Mouse (Mus musculus): ENCODE results near the gene Camkv. TPM values are rescaled to one million over a fixed set of nuclear protein-coding genes. Genes with fewer than 3 reads are reported as not detected.

The Camkv gene
- polyA plus RNA-seq, 1 experiment from 2014 or later = 17.5 TPM

DNA sequence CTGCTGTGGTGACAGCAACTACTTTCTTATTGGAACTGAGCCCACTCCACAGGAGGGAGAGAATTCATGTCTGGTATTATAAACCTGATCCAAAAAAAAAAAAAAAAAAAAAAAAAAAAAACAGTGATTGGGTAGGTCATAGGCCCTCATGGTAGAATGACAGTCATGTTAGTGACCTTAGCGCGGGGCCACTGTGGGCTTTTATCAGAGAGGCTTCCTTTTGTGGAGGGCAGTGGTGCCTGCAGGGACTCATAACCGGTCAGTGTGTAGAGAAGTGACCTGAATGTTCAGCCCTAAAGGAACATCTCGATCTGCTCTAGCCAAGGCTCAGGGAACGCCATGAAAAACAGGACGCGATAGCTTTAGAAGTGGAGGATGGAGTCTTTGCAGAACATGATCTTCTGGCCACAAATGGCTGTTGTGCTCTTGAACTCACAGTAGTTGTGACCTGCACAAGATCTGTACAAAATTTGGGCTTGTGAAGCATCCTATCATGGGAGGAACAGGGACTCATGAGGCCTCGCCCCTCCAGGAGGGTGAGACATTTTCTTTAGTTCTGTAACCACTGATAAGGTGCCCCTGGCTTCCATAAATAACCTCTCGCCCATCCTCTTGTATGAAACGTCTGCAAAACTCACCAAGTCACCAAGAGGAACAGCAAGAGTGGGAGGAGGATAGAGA is 39.2 kb downstream of the Camkv start:
- WGBS = 85% methylated on average over 10 of the region's 10 CpGs
- H3K9me3 ChIP-seq = no peaks in the 10 kb centered on the region
- peaks cover 3% of the 10 kb centered on the region for H3K4me1 ChIP-seq
- H3K4me3 ChIP-seq = no peak overlapping the region
- H3K27me3 ChIP-seq (ENCODE audit: poor library complexity, severe bottlenecking) = no peaks in the 10 kb centered on the region
- peaks cover 39% of the 10 kb centered on the region for H3K36me3 ChIP-seq (replicated peaks)
- H3K27ac ChIP-seq = no peak overlapping the region
- no peak for DNase-seq (ENCODE audit: extremely low spot score, low spot score)

DNA sequence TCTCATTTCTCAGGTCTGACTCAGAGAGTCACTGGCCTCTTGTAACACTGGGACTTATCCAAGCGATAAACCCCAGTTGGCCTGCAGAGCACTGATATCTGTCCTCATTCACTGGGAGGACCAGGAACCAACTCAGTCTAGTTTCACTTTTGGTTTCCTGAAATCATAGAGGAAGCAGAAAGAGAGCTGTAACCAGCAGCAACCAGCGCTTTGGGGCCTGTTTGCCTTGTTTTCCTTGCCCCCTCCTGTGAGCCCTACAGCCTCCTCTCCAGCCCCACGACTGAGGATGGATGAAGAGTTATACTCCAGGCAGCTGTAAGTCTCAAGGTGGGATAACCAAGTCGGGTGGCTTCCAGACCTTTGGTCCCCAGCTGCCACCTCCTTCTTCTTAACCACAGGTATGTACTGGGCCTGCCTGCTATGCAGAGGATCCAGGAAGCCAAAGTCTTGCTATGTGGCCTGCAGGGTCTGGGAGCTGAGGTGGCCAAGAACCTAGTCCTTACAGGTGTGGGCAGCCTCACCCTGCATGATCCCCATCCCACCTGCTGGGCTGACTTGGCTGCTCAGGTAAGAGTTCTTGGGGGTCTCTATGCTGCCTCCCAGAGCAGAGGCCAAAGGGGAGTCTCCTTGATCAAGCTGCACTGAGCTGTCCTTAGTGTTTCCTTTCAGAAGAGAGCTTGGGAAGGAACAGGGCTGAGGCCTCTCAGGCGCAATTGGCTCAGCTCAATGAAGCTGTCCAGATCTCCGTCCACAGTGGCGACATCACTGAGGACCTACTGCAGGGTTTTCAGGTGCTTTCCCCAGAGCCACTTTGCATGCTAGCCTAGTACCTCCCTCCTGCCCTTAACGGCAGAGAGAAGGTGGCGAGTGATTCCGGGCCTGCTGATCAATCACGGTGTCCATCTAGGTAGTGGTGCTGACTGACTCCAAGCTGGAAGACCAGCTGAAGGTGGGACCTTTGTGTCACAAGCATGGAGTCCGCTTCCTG is 40.2 kb downstream of the Camkv start, which contains the start of gene Uba7:
Uba7 (plus strand) TSS at position 107 of the 988 bp plus-strand sequence.
- peak within 1 kb of the TSS; percentile 29 for H3K4me3 ChIP-seq
- H3K36me3 ChIP-seq (replicated peaks) = peaks cover 28% of the 10 kb centered on the region
- DNase-seq (ENCODE audit: extremely low spot score, low spot score) = no peak
- peak within 1 kb of the TSS; percentile 54 for H3K27ac ChIP-seq
- peaks cover 6% of the 10 kb centered on the region for H3K4me1 ChIP-seq
- H3K9me3 ChIP-seq = no peaks in the 10 kb centered on the region
- WGBS = 74% methylated on average over 12 of the region's 12 CpGs
- no peaks in the 10 kb centered on the region for H3K27me3 ChIP-seq (ENCODE audit: poor library complexity, severe bottlenecking)

DNA sequence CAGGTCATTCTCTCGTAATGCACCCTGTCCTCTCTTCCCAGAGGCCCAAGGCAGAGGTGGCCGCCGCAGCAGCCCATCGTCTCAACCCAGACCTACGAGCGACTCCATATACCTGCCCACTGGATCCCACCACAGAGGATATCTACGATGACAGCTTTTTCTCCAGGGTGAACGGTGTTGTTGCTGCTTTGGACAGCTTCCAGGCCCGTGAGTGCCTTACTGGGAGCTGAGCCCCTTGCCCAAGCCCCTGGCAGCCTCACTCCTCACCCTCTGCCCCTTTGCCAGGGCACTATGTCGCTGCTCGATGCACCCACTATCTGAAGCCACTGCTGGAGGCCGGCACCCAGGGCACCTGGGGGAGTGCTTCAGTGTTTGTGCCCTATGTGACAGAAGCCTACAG is 43.3 kb downstream of the Camkv start:
- Histone ChIP-seq H3K27ac (peak overlapping the region; percentile 17), H3K4me3 (no peak overlapping the region), H3K9me3 (no peaks in the 10 kb centered on the region), H3K4me1 (peaks cover 38% of the 10 kb centered on the region), H3K27me3 (ENCODE audit: poor library complexity, severe bottlenecking) (peaks cover 11% of the 10 kb centered on the region), H3K36me3 (replicated peaks) (no peaks in the 10 kb centered on the region)
- no peak for DNase-seq (ENCODE audit: extremely low spot score, low spot score)
- 89% methylated on average over 12 of the region's 12 CpGs for WGBS

DNA sequence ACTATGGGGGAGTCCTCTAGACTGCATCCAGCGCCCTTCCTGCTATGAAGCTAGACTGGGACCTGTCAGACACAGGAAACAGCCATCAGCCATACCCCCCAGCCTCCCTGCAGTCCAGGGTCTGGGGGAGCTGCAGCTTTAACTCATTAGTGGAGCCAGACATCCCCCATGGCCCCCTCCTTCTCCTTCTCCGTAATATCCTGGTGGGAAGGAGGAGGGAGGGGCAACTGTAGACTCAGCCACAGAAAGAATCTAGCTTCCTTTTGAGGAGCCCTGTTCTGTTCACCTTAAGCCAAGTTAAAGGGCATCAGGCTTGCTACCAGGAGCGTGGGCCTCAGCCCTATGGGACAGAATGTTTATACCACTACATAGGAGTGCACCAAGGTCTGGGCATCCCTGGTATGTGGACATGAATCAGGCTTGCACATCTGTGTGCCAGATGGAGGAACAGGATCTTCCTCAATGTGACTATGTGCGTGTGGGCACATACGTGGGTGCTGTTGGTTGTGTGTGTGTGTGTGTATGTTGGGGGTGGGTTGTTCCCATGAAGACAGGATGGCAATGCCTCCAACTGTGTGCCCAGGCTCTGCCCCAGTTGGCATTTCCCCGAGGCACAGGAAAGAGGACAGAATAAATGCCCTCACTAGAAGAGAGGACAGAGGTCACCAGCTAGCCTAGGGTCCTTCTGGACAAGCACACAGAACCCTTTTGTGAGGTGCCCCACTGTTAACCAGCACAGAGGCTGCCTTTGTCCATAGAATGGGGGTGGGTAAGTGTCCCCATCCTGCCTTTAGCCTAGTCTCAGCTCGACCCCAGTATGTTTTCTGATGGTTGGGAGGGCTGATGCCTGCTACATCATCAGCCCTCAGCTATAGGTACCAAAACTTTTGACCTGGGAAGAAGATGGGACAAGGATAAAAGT is 46.5 kb downstream of the Camkv start:
- Histone ChIP-seq H3K27me3 (ENCODE audit: poor library complexity, severe bottlenecking) (peaks cover 35% of the 10 kb centered on the region), H3K36me3 (replicated peaks) (no peaks in the 10 kb centered on the region), H3K27ac (peak overlapping the region; percentile 88), H3K9me3 (no peaks in the 10 kb centered on the region), H3K4me3 (peak overlapping the region; percentile 73), H3K4me1 (peaks cover 68% of the 10 kb centered on the region)
- peak; percentile 38 for DNase-seq (ENCODE audit: extremely low spot score, low spot score)
- WGBS = 56% methylated on average over 7 of the region's 7 CpGs

DNA sequence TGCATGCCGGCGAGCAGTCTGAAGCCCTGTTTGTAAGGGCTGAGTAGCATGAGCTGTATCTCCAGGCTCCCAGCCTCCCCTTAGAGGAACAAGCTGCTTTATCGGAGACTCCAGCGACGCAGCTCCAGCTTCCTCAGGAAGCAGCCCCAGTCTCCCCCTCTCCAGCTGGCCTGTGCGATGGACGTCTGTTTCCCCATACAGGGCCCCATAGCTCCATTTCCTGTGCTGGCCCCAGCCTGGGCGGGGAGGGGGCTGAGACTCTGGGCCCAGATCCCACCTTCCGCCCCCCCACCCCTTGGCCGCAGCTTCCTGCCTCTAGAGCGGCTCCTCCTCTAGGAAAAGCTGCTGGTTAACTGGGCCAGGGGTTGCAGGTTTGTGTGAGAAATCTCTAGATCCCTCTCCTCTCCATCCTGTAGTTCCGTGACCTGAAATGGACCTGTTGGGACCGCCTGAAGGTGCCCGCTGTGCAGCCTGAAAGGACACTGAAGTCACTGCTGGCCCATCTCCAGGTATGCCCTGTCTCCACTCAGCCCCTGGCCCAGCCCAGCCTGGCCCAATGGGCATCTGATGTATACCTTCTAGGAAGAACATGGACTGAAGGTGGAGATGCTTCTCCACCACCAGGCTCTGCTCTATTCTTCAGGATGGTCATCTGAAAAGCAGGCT is 47.3 kb downstream of the Camkv start, which contains the start of gene Gm20661:
Gm20661 (plus strand) TSS at position 378 of the 666 bp plus-strand sequence.
- WGBS = 51% methylated on average over 14 of the region's 14 CpGs
- Histone ChIP-seq H3K9me3 (no peaks in the 10 kb centered on the region), H3K4me3 (peak within 1 kb of the TSS; percentile 73), H3K36me3 (replicated peaks) (no peaks in the 10 kb centered on the region), H3K4me1 (peaks cover 68% of the 10 kb centered on the region), H3K27me3 (ENCODE audit: poor library complexity, severe bottlenecking) (peaks cover 35% of the 10 kb centered on the region), H3K27ac (peak within 1 kb of the TSS; percentile 88)
- DNase-seq (ENCODE audit: extremely low spot score, low spot score) = peak; percentile 59

DNA sequence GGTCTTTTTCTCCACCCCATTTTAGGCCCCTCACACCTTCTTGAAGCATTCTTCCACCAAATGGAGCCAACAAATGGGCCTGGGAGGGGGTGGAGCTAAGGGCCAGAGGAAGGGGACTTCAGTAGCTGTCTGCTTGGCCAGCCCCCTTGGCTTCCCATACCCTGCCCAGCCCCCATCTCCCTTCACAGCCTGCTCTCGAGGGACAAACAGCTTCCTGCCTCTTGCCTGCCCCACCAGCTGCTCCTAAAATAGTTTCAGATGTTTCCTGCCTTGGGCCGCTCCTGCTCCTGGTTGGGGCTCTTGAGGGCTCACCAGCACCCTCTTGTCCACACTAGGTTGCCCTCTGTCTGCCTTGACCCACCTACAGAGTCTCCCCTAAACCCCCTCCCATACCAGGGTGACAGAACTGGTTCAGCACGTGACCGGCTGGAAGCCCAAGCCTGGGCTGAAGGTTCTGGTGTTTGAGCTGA is 48.0 kb downstream of the Camkv start:
- WGBS = 53% methylated on average over 4 of the region's 4 CpGs
- Histone ChIP-seq H3K27me3 (ENCODE audit: poor library complexity, severe bottlenecking) (peaks cover 35% of the 10 kb centered on the region), H3K36me3 (replicated peaks) (no peaks in the 10 kb centered on the region), H3K27ac (peak overlapping the region; percentile 88), H3K4me3 (peak overlapping the region; percentile 73), H3K4me1 (peaks cover 72% of the 10 kb centered on the region), H3K9me3 (no peaks in the 10 kb centered on the region)
- peak; percentile 48 for DNase-seq (ENCODE audit: extremely low spot score, low spot score)

DNA sequence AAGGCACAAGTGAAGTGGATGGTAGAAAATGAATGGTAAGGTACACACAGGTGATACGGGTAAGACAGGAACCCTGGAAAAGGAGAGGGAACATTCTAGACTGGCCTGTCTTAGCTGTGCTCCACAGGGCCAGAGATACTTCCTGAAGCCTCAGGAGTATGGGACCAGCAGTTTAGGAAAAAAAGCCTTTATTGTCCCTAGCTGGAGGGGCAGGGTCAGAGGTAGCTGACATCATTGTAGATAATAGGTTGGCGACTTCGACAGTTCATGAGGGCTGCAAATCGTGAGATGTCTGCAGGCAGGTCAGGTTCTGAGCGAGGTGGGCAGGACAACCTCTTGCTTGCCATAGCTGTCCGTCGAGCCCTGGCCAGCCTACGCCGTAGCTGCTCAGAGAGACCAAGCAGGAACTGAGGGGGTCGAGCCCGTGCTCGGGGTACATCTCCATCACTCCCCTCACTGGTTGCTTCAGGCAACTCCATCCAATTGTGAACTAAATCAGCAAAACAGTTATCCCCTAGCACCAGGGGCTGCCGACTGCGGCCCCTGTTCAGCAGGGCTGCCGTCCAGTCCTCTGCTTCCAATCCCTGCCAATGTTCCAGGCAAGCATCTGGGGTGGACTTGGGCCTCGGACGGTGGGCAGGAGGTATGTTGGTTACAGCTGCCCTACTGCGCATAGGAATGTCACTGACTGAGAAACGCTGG is 48.7 kb downstream of the Camkv start:
- Histone ChIP-seq H3K4me1 (peaks cover 73% of the 10 kb centered on the region), H3K4me3 (peak overlapping the region; percentile 73), H3K27ac (peak overlapping the region; percentile 88), H3K36me3 (replicated peaks) (no peaks in the 10 kb centered on the region), H3K9me3 (no peaks in the 10 kb centered on the region), H3K27me3 (ENCODE audit: poor library complexity, severe bottlenecking) (peaks cover 35% of the 10 kb centered on the region)
- no peak for DNase-seq (ENCODE audit: extremely low spot score, low spot score)
- 65% methylated on average over 19 of the region's 19 CpGs for WGBS

DNA sequence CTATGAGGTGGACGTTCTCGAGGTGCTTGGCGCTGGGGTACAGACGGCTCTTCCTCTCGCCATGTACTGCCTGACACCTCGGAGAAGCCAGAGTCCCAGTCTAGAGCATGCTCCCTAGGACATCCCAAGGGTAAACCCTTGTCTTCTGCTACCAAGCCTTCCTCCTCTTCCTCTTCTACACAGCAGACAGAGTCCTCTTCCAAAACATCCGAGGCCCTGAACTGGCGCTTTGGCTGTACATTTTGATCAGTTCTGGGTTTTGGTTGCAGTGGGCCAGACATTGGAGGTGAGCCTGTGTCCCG is 49.2 kb downstream of the Camkv start:
- no peaks in the 10 kb centered on the region for H3K9me3 ChIP-seq
- H3K27ac ChIP-seq = peak overlapping the region; percentile 88
- 58% methylated on average over 9 of the region's 9 CpGs for WGBS
- peaks cover 73% of the 10 kb centered on the region for H3K4me1 ChIP-seq
- peak overlapping the region; percentile 73 for H3K4me3 ChIP-seq
- no peak for DNase-seq (ENCODE audit: extremely low spot score, low spot score)
- peaks cover 35% of the 10 kb centered on the region for H3K27me3 ChIP-seq (ENCODE audit: poor library complexity, severe bottlenecking)
- H3K36me3 ChIP-seq (replicated peaks) = no peaks in the 10 kb centered on the region

DNA sequence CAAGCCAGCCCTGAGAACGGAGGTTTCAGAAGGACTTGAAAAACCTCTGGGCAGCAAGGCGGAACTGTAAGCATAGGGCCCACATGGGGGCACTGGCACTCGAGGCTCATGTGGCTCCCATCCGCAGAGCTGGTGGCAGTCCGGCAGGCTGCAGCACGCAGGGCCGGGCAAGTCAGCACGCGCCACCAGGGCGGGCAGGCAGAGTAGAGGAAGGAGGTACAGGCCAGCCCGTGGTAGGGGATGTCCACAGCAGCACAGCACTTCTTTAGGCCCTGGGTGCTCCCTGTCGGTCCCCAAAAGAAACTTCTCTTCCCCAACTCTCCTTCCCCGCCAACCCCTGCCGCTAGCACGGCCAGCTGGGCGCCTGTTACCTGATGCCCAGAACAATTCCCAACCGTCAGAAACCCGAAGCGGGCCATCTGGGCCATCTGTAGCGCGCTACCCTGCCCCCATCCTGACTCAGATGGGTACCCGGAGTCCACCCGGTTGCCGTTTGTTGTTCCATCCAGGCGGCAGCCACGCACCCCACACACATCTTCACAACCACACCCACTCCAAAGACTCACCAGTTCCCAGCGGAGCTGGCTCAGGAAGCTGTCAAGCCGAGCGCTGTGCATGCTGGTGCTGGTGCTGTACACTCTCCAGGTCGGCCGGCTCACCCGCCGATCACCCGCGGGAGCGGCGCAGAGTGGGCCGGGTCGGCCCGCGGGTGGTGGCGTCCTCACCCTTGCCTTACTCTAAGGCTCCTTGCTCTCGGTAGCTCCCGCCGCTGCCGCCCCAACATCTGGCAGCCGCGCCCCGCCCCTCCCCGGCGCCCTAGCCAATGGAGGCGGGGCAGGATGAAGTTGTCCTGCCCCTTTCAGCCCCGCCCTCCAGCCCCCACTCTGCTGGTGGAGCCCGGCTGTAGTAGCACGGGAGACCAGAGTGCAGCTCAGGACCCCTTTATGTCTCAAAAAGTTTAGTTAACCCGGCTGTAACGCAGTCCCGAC is 50.0 kb downstream of the Camkv start, which contains the start of gene Inka1:
Inka1 (minus strand) TSS at position 749 of the 989 bp plus-strand sequence.
- DNase-seq (ENCODE audit: extremely low spot score, low spot score) = peak; percentile 86
- WGBS = under 1% methylated on average over 57 of the region's 58 CpGs
- peaks cover 35% of the 10 kb centered on the region for H3K27me3 ChIP-seq (ENCODE audit: poor library complexity, severe bottlenecking)
- no peaks in the 10 kb centered on the region for H3K9me3 ChIP-seq
- H3K36me3 ChIP-seq (replicated peaks) = no peaks in the 10 kb centered on the region
- H3K27ac ChIP-seq = peak within 1 kb of the TSS; percentile 88
- peaks cover 72% of the 10 kb centered on the region for H3K4me1 ChIP-seq
- H3K4me3 ChIP-seq = peak within 1 kb of the TSS; percentile 73

DNA sequence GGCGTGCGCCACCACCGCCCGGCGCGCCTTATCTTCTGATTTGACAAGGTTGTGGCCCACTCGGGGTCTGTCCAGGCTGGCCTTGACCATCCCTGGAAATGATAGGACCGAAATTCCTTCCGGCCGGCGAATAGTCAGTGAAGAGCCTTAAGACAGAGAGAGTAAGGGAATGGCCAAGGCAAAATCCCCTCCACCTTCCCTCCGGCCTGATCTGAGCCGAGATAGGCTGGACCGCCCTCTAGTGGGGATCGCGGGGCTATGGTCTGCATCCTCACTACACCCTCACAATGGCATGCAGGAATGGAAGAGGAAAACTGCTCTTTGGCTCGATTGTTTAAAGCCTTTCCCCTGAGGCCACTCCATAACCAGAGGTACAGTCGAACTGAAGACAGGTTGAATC is 50.9 kb downstream of the Camkv start:
- peak overlapping the region; percentile 88 for H3K27ac ChIP-seq
- 4% methylated on average over 18 of the region's 18 CpGs for WGBS
- peak overlapping the region; percentile 73 for H3K4me3 ChIP-seq
- H3K9me3 ChIP-seq = no peaks in the 10 kb centered on the region
- DNase-seq (ENCODE audit: extremely low spot score, low spot score) = peak; percentile 82
- H3K27me3 ChIP-seq (ENCODE audit: poor library complexity, severe bottlenecking) = peaks cover 35% of the 10 kb centered on the region
- no peaks in the 10 kb centered on the region for H3K36me3 ChIP-seq (replicated peaks)
- H3K4me1 ChIP-seq = peaks cover 63% of the 10 kb centered on the region

Measured in forebrain, embryonic 10.5 days (tissue).